Mouse (Mus musculus): ENCODE data around the gene Cyp2a4.
"Not testable (repeated sequence)": the region's sequence is repeated elsewhere in the genome, so short reads cannot be mapped to it uniquely, and the experiment has no call there.

- TF ChIP-seq CTCF (IDR thresholded peaks at IDR 0.05; ENCODE audit: borderline replicate concordance, control insufficient read depth, extremely low read depth, insufficient read depth, low read length, poor library complexity); POLR2A (IDR thresholded peaks at IDR 0.05; ENCODE audit: control insufficient read depth, extremely low read depth, insufficient read depth, low read length, poor library complexity): not testable (repeated sequence)
Observed at GRCm38 (mm10) chr7:26350177-26350576, 43.2 kb downstream of the Cyp2a4 start.
